Mouse (Mus musculus) limb, embryonic 12.5 days (tissue): ENCODE data around the gene Sntn. TPM values are rescaled to one million over a fixed set of nuclear protein-coding genes. Genes with fewer than 3 reads are reported as not detected.

Experiments
- ATAC-seq: fragments of 200-750 bp; cut with Nextera tagmentation; 2 replicates; pipeline ENCODE4 v1.8.0; 2017; ENCODE audit warnings: low read depth, moderate TSS enrichment; ENCODE audit not compliant: insufficient number of reproducible peaks, insufficient read depth, low FRiP score, low TSS enrichment
- H3K27ac ChIP-seq: fragments of 300-500 bp; sonication (generic); 2 replicates; pipeline ENCODE4 v1.5.1; 2016; ENCODE audit warnings: mild to moderate bottlenecking, moderate library complexity
- H3K27me3 ChIP-seq: fragments of 300-500 bp; sonication (generic); 2 replicates; pipeline ENCODE4 v1.6.1; 2016; ENCODE audit warnings: mild to moderate bottlenecking, moderate library complexity
- H3K36me3 ChIP-seq: fragments of 300-500 bp; sonication (generic); 2 replicates; pipeline ENCODE4 v1.6.1; 2016; ENCODE audit warnings: mild to moderate bottlenecking, moderate library complexity
- H3K4me1 ChIP-seq: fragments of 300-500 bp; sonication (generic); replicated peaks from 2 replicates; pipeline ENCODE4 v1.6.1; 2016
- H3K4me2 ChIP-seq: fragments of 300-500 bp; sonication (generic); 2 replicates; pipeline ENCODE4 v1.6.1; 2016; ENCODE audit warnings: mild to moderate bottlenecking, moderate library complexity
- H3K4me3 ChIP-seq: fragments of 300-500 bp; sonication (generic); replicated peaks from 2 replicates; pipeline ENCODE4 v1.5.1; 2016; ENCODE audit warnings: mild to moderate bottlenecking
- H3K9ac ChIP-seq: fragments of 300-500 bp; sonication (generic); replicated peaks from 2 replicates; pipeline ENCODE4 v1.6.1; 2016; ENCODE audit warnings: mild to moderate bottlenecking, moderate library complexity
- H3K9me3 ChIP-seq: fragments of 300-500 bp; sonication (generic); 2 replicates; pipeline ENCODE4 v1.6.1; 2016; ENCODE audit warnings: mild to moderate bottlenecking, moderate library complexity
- WGBS: fragments of 180-500 bp; shearing (Covaris S2); methylation state at CpG from one replicate; pipeline ENCODE4 v1.1.7; 2016; 5-methylcytosine and 5-hydroxymethylcytosine counted together
- polyA plus RNA-seq: library from polyadenylated mRNA; unstranded; fragments of >200 nt; fragmentation: Nextera tagmentation; extraction: Ambion mirVana; gene quantifications from 2 replicates; pipeline ENCODE4 v1.2.1, GENCODE M21; 2016

Gene Sntn
- polyA plus RNA-seq, result not detected in 2 replicates

GRCm38 (mm10) chr14:13670576-13670975 is at the start of gene Sntn:
Gene Sntn (plus strand): TSS chr14:13670876.
- Histone ChIP-seq H3K36me3 (no peaks in the 10 kb centered on the region), H3K27ac (no peak within 1 kb of the TSS), H3K9me3 (no peaks in the 10 kb centered on the region), H3K4me2 (no peak within 1 kb of the TSS), H3K27me3 (no peaks in the 10 kb centered on the region), H3K4me3 (no peak within 1 kb of the TSS), H3K4me1 (no peaks in the 10 kb centered on the region), H3K9ac (no peak within 1 kb of the TSS)
- no peak for ATAC-seq
- 90% methylated on average over 2 of the region's 2 CpGs for WGBS

- Histone ChIP-seq H3K4me3 (no peak overlapping the region), H3K9ac (no peak overlapping the region), H3K4me1 (peaks cover 5% of the 10 kb centered on the region; the same call in 1 of the 2 replicates), H3K27me3 (no peaks in the 10 kb centered on the region), H3K36me3 (no peaks in the 10 kb centered on the region), H3K9me3 (no peaks in the 10 kb centered on the region), H3K4me2 (no peak overlapping the region), H3K27ac (no peak overlapping the region)
- 92% methylated on average over 1 of the region's 1 CpGs for WGBS
- ATAC-seq, result no peak
Measured at GRCm38 (mm10) chr14:13649865-13650264, 20.8 kb upstream of the Sntn start.

GRCm38 (mm10) chr14:13651039-13651438 is 19.6 kb upstream of the Sntn start:
- H3K27me3 ChIP-seq, result no peaks in the 10 kb centered on the region
- no peak overlapping the region for H3K4me3 ChIP-seq
- no peaks in the 10 kb centered on the region for H3K9me3 ChIP-seq
- ATAC-seq, result no peak
- peaks cover 5% of the 10 kb centered on the region; the same call in 1 of the 2 replicates for H3K4me1 ChIP-seq
- H3K9ac ChIP-seq, result no peak overlapping the region
- H3K4me2 ChIP-seq, result no peak overlapping the region
- 11% methylated on average over 1 of the region's 1 CpGs for WGBS
- H3K36me3 ChIP-seq, result no peaks in the 10 kb centered on the region
- H3K27ac ChIP-seq, result no peak overlapping the region

- H3K27me3 ChIP-seq, result no peaks in the 10 kb centered on the region
- H3K4me3 ChIP-seq, result no peak overlapping the region
- 32% methylated on average over 2 of the region's 2 CpGs for WGBS
- no peak overlapping the region for H3K4me2 ChIP-seq
- no peak overlapping the region for H3K9ac ChIP-seq
- H3K36me3 ChIP-seq, result no peaks in the 10 kb centered on the region
- no peaks in the 10 kb centered on the region for H3K9me3 ChIP-seq
- peaks cover 5% of the 10 kb centered on the region; the same call in 1 of the 2 replicates for H3K4me1 ChIP-seq
- no peak for ATAC-seq
- H3K27ac ChIP-seq, result no peak overlapping the region
Measured at GRCm38 (mm10) chr14:13651541-13652298, 19.0 kb upstream of the Sntn start.

GRCm38 (mm10) chr14:13686716-13687115 is 16.0 kb downstream of the Sntn start:
- no peaks in the 10 kb centered on the region for H3K4me1 ChIP-seq
- no peaks in the 10 kb centered on the region for H3K9me3 ChIP-seq
- ATAC-seq, result no peak
- H3K4me3 ChIP-seq, result no peak overlapping the region
- H3K9ac ChIP-seq, result no peak overlapping the region
- no peak overlapping the region for H3K4me2 ChIP-seq
- no peaks in the 10 kb centered on the region for H3K27me3 ChIP-seq
- no peak overlapping the region for H3K27ac ChIP-seq
- no peaks in the 10 kb centered on the region for H3K36me3 ChIP-seq
- WGBS, result 61% methylated on average over 1 of the region's 1 CpGs

GRCm38 (mm10) chr14:13690426-13690825 is 19.8 kb downstream of the Sntn start:
- Histone ChIP-seq H3K27ac (no peak overlapping the region), H3K4me1 (no peaks in the 10 kb centered on the region), H3K9me3 (no peaks in the 10 kb centered on the region), H3K4me3 (no peak overlapping the region), H3K36me3 (no peaks in the 10 kb centered on the region), H3K9ac (no peak overlapping the region), H3K27me3 (no peaks in the 10 kb centered on the region), H3K4me2 (no peak overlapping the region)
- WGBS, result 64% methylated on average over 2 of the region's 2 CpGs
- ATAC-seq, result no peak

GRCm38 (mm10) chr14:13732263-13732662 is 61.6 kb downstream of the Sntn start:
- H3K36me3 ChIP-seq, result no peaks in the 10 kb centered on the region
- H3K27me3 ChIP-seq, result no peaks in the 10 kb centered on the region
- no peak overlapping the region for H3K4me3 ChIP-seq
- no peak overlapping the region for H3K9ac ChIP-seq
- ATAC-seq, result no peak
- no peak overlapping the region for H3K4me2 ChIP-seq
- H3K9me3 ChIP-seq, result peaks cover 3% of the 10 kb centered on the region; the same call in 1 of the 2 replicates
- H3K27ac ChIP-seq, result no peak overlapping the region
- no peaks in the 10 kb centered on the region for H3K4me1 ChIP-seq
- 18% methylated on average over 4 of the region's 4 CpGs for WGBS

Other genes with a start within 250 kb of the Sntn start
- gene Gm281, start 243.6 kb downstream of the Sntn start, polyA plus RNA-seq, result 0.06 TPM in 1 of 2 replicates, not detected in the other